Mouse (Mus musculus) thymus, adult 2 months (tissue): Measurements from ENCODE around the gene Tmem198b.

Source experiments
- CTCF ChIP-seq: fragments of 200-500 bp; IDR thresholded peaks from 2 replicates; pipeline ENCODE4 v1.5.1; 2012; ENCODE audit warnings: mild to moderate bottlenecking, control low read depth, low read length, moderate library complexity, borderline replicate concordance; ENCODE audit not compliant: control insufficient read depth, poor library complexity, insufficient read depth; ENCODE audit errors: extremely low read depth
- POLR2A ChIP-seq: fragments of 200-500 bp; IDR thresholded peaks from 2 replicates; pipeline ENCODE4 v1.6.1; 2012; ENCODE audit warnings: mild to moderate bottlenecking, low read length, control low read depth, moderate library complexity; ENCODE audit not compliant: control insufficient read depth, poor library complexity, insufficient read depth; ENCODE audit errors: extremely low read depth

- TF ChIP-seq CTCF (no peak), POLR2A (no peak)
Observed at GRCm38 (mm10) chr10:128817033-128817432, 12.9 kb upstream of the Tmem198b start, which contains the start of gene Sarnp.
